Mouse (Mus musculus): ENCODE results near the gene Sh3gl3.

GRCm38 (mm10) chr7:82293441-82293840, 119.8 kb downstream of the Sh3gl3 start:
- no peak for TF ChIP-seq GATA1 (IDR thresholded peaks at IDR 0.05; ENCODE audit: low read length)
- no peak for TF ChIP-seq TAL1 (IDR thresholded peaks at IDR 0.05; ENCODE audit: low read length)

Measured in erythroblast, embryonic 14.5 days (primary cell).